Mouse (Mus musculus): ENCODE data around the gene Ddi2. TPM values are rescaled to one million over a fixed set of nuclear protein-coding genes. Genes with fewer than 3 reads are reported as not detected.

The Ddi2 gene
- polyA plus RNA-seq, 1 experiment from 2014 or later, result 16.6 TPM

- TF ChIP-seq CTCF (IDR thresholded peaks at IDR 0.05), result no peak
- H3K27me3 ChIP-seq, result no peaks in the 10 kb centered on the region
- POLR2A ChIA-PET, result interaction anchor here (1.0 kb wide), 1 partner anchor 12 kb away, joined by 3 read pairs; no protein-coding TSS in a partner anchor
- CTCF ChIA-PET, result interaction anchor here (1.3 kb wide), 1 partner anchor 19 kb away, joined by 3 read pairs; no protein-coding TSS in a partner anchor
- DNase-seq (ENCODE audit: low read depth, low spot score) (no peak), ATAC-seq (no peak)
- in situ Hi-C loops (cut with MboI; ENCODE audit: low pct_unique_long_range_greater_than_20kb), result no loop called here
Observed at GRCm38 (mm10) chr4:141671389-141671788, 51.8 kb downstream of the Ddi2 start.

GRCm38 (mm10) chr4:141669898-141670712 is 53.1 kb downstream of the Ddi2 start:
- DNase-seq (ENCODE audit: low read depth, low spot score), result peak; percentile 86
- no peaks in the 10 kb centered on the region for H3K27me3 ChIP-seq
- TF ChIP-seq CTCF (IDR thresholded peaks at IDR 0.05), result no peak
- peak; percentile 35 for ATAC-seq
- in situ Hi-C loops (cut with MboI; ENCODE audit: low pct_unique_long_range_greater_than_20kb), result no loop called here
- ChIA-PET POLR2A (no interaction called here), CTCF (interaction anchor here (1.0 to 1.3 kb wide), 2 partner anchors 20 to 53 kb away, joined by 3 read pairs; partner anchors contain the start of gene Ddi2)

- ChIA-PET POLR2A (interaction anchor here (1.3 kb wide), 1 partner anchor 23 kb away, joined by 3 read pairs; no protein-coding TSS in a partner anchor), CTCF (no interaction called here)
- TF ChIP-seq CTCF (IDR thresholded peaks at IDR 0.05), result no peak
- in situ Hi-C loops (cut with MboI; ENCODE audit: low pct_unique_long_range_greater_than_20kb), result no loop called here
- ATAC-seq (no peak), DNase-seq (ENCODE audit: low read depth, low spot score) (no peak)
- no peaks in the 10 kb centered on the region for H3K27me3 ChIP-seq
Observed at GRCm38 (mm10) chr4:141664799-141665198, 58.4 kb downstream of the Ddi2 start, which contains the start of gene Plekhm2. Gene Plekhm2 (minus strand): TSS chr4:141664899.

GRCm38 (mm10) chr4:141664011-141664745 is 59.0 kb downstream of the Ddi2 start:
- no peak for TF ChIP-seq CTCF (IDR thresholded peaks at IDR 0.05)
- DNase-seq (ENCODE audit: low read depth, low spot score) (no peak), ATAC-seq (peak; percentile 89)
- no peaks in the 10 kb centered on the region for H3K27me3 ChIP-seq
- ChIA-PET CTCF (no interaction called here), POLR2A (interaction anchor here (1.3 kb wide), 1 partner anchor 22 kb away, joined by 3 read pairs; no protein-coding TSS in a partner anchor)
- in situ Hi-C loops (cut with MboI; ENCODE audit: low pct_unique_long_range_greater_than_20kb), result no loop called here

GRCm38 (mm10) chr4:141663122-141663931 is 59.9 kb downstream of the Ddi2 start:
- DNase-seq (ENCODE audit: low read depth, low spot score), result no peak
- no peak for TF ChIP-seq CTCF (IDR thresholded peaks at IDR 0.05)
- peak; percentile 10 for ATAC-seq
- H3K27me3 ChIP-seq, result no peaks in the 10 kb centered on the region
- in situ Hi-C loops (cut with MboI; ENCODE audit: low pct_unique_long_range_greater_than_20kb), result no loop called here
- ChIA-PET CTCF (no interaction called here), POLR2A (no interaction called here)

- ATAC-seq (no peak), DNase-seq (ENCODE audit: low read depth, low spot score) (no peak)
- POLR2A ChIA-PET, result no interaction called here
- no peaks in the 10 kb centered on the region for H3K27me3 ChIP-seq
- in situ Hi-C loops (cut with MboI; ENCODE audit: low pct_unique_long_range_greater_than_20kb), result no loop called here
- CTCF ChIA-PET, result no interaction called here
- no peak for TF ChIP-seq CTCF (IDR thresholded peaks at IDR 0.05)
Observed at GRCm38 (mm10) chr4:141660884-141661283, 62.3 kb downstream of the Ddi2 start.

- POLR2A ChIA-PET, result no interaction called here
- in situ Hi-C loops (cut with MboI; ENCODE audit: low pct_unique_long_range_greater_than_20kb), result no loop called here
- DNase-seq (ENCODE audit: low read depth, low spot score) (no peak), ATAC-seq (no peak)
- no peaks in the 10 kb centered on the region for H3K27me3 ChIP-seq
- no peak for TF ChIP-seq CTCF (IDR thresholded peaks at IDR 0.05)
- CTCF ChIA-PET, result no interaction called here
Observed at GRCm38 (mm10) chr4:141659739-141660138, 63.5 kb downstream of the Ddi2 start.

- DNase-seq (ENCODE audit: low read depth, low spot score) (no peak), ATAC-seq (no peak)
- no peak for TF ChIP-seq CTCF (IDR thresholded peaks at IDR 0.05)
- CTCF ChIA-PET, result no interaction called here
- H3K27me3 ChIP-seq, result no peaks in the 10 kb centered on the region
- in situ Hi-C loops (cut with MboI; ENCODE audit: low pct_unique_long_range_greater_than_20kb), result no loop called here
- POLR2A ChIA-PET, result no interaction called here
Observed at GRCm38 (mm10) chr4:141658846-141659484, 64.3 kb downstream of the Ddi2 start.

GRCm38 (mm10) chr4:141656932-141657331 is 66.3 kb downstream of the Ddi2 start:
- ChIA-PET POLR2A (no interaction called here), CTCF (no interaction called here)
- ATAC-seq (no peak), DNase-seq (ENCODE audit: low read depth, low spot score) (no peak)
- H3K27me3 ChIP-seq, result no peaks in the 10 kb centered on the region
- in situ Hi-C loops (cut with MboI; ENCODE audit: low pct_unique_long_range_greater_than_20kb), result no loop called here
- TF ChIP-seq CTCF (IDR thresholded peaks at IDR 0.05), result no peak
